Mouse (Mus musculus): ENCODE data around the gene Unc13d.
"Not testable (repeated sequence)": the region's sequence is repeated elsewhere in the genome, so short reads cannot be mapped to it uniquely, and the experiment has no call there.

Gene Unc13d

DNA sequence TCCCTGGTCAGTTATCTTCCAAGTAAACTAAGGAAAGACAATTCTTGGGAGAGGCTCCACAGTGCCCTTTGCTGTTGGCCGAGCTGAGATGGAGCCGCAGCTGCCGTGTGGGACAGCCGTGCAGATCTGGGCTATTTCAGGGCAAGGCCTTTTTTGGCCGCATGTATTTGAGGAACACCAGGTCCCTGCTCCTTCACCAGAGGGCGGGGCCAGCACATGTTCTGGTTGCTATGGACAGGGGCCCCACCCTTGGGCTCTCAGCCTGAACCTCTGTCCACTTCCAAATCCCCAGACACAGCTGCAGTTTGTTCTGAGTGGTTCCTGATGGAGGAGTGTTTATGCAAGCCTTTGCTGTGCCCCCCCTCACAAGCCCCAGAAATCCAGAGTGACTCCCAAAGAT, 22.6 kb upstream of the Unc13d start:
- peak; percentile 72 for DNase-seq (ENCODE audit: low read depth, low spot score)

DNA sequence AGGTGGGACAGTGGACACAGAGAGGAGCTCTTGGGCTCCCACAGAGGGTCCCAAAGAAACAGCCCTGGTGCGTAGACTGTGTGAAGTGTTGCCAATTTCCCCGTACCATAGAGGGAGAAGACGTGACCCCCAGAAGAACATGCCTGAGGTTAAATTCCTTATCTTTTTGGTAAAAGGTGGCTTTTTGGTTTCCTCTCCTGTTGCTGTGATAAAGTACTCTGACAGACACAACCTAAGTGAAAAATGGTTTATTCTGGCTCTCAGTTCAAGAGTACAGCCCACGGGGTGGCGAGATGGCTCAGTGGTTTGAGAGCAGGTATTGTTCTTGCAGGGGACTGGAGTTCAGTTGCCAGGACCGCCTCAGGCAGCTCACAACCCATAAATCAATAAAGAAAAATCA, 21.7 kb upstream of the Unc13d start:
- no peak for DNase-seq (ENCODE audit: low read depth, low spot score)

DNA sequence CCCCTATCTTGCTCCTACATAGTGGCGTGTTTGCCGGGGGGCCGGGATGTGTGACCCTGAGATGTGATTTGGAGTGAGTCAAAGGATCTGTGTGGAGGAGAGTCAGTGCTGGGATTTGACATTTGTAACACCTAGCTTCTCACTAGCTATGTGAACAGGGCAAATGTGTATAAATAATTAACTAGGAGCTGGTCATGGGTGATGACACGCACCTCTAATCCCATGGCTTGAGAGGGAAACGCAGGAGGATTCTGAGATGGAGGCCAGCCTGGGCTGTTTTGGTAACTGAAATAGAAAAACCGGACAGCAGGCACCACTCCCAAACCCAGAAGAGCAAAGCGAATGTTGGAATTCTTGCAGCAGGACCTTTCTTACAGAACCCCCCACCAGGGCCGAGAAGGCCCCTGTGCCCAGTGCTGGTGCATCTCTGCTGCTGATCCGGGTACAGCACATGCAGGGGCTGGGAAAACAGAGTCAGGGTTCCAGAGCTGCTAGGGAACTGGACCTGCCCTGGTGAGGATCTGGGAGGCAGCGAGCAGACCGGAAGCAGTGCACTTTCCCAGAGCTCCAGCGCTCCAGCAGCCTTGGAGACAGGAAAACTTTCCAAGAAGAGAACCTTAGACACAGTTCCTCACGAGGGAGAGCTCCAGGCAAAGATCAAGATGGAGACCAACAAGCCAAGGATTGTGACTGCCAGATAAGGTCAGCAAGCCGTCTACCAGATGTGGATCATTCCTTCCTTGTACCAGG, 21.1 kb upstream of the Unc13d start:
- DNase-seq (ENCODE audit: low read depth, low spot score): no peak

DNA sequence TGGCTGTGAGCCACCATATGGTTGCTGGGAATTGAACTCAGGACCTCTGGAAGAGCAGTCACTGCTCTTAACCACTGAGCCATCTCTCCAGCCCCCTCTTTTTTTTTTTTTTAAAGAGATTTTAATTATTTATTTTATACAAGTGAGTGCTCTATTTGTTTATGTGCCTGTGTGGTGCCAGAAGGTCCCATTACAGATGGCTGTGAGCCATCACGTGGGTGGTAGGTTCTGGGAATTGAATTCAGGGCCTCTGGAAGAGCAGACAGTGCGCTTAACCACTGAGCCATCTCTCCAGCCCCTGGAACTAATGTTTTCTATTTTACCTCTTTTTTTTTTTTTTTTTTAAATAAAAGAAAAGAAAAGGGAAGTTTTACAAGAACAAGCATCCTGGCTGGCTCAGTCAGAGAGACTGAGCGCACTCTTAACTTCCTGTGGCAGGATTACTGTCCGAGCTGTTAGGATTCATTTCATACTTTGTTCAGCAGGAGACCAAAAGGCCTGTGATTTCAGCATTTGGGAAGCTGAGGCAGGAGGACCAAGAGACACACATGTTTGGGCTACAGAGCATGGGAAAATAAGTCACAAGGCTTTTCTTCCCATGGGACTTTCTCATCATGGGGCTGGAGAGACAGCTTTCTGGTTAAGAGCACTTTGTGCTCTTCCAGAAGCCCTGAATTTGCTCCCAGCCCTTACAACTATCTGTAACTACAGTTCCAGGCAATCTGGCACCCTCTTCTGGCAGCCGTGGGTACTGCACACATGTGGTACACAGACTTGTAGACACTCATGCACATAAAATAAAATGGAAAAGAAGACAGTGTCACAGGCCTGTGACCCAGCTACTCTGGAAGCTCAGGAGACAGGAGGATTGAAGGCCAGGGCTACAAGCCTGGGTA, 18.7 kb upstream of the Unc13d start:
- peak; percentile 68 for DNase-seq (ENCODE audit: low read depth, low spot score)

DNA sequence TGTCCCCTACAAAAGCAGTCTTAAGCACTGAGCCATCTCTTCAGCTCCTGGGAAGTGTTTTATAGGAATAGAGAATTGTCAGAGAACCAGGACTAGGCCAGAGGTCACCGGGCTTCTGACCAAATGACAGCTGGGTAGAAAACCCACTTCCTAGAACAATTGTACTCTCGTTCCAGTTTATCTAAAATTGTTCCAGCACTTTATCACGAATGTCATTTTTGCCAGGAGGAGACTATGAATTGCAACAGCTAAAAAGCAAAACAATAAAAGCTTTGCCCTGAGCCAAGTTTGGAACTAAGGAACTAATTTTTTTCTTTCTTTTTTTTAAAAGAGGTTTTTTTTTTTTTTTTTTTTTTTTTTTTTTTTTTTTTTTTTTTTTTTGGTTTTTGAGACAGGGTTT, 17.8 kb upstream of the Unc13d start:
- peak; percentile 60 for DNase-seq (ENCODE audit: low read depth, low spot score)

DNA sequence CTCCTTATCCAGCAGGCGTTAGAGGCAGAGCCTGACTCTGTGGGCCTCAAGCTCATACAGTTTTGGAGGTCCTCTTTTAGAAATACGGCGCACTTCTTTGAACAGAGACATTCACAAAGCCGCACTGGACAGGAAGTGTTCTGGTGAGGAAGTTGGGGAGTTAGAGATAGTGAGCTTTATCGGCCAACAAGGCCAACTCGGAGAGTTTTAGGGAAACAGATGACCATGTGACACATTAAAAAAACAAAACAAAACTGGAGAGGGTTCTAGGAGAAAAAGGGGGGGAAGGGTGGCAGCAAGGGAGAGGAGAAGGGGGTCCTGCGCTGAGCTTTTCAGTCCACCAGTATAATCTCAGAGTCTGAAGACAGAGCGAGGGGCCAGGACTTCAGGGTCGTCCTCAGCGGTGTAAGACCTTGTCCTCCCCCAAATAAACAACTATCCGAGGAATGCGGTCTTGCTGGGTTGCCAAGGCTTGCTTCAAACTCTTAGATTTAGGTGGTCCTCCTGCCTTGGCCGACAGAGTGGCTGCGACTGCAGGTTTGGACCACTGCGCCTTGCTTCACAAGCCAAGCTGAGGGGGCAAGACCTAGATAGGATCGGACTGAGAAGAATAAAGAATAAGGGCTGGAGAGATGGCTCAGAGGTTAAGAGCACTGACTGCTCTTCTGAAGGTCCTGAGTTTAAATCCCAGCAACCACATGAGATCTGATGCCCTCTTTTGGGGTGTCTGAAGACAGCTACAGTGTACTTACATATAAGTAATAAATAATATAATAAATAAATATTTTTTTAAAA, 16.2 kb upstream of the Unc13d start:
- no peak for DNase-seq (ENCODE audit: low read depth, low spot score)

DNA sequence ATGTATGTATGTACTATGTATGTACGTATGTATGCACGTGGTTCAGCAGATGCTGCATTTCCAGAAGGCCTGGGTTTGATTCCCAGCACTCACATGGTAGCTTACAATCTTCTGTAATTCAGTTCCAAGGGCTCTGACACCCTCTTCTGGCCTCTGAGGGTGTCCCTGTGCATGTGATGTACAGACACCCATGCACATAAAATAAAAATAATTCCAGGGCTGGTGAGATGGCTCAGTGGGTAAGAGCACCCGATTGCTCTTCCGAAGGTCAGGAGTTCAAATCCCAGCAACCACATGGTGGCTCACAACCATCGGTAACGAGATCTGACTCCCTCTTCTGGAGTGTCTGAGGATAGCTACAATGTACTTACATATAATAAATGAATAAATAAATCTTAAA, 15.2 kb upstream of the Unc13d start:
- not testable (repeated sequence) for DNase-seq (ENCODE audit: low read depth, low spot score)

DNA sequence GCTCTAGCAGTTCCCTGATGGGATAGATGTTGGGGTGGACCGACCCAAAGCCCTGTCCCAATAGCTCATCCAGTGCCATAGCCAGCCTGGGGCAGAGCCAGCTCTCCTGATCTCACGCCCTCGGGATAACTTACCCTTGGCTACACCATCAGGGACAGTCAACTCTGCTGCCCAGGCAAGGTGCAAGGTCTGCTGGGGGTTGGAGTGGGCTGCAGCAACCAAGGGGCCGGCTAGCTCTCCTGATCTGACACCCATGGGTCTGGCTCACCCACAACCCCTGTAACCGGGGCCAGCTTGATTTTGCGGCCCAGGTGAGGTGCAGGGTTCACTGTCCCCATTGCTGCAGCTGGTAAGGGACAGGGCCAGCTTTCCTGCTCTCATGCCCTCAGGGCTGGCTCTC, 13.8 kb upstream of the Unc13d start:
- DNase-seq (ENCODE audit: low read depth, low spot score): no peak

DNA sequence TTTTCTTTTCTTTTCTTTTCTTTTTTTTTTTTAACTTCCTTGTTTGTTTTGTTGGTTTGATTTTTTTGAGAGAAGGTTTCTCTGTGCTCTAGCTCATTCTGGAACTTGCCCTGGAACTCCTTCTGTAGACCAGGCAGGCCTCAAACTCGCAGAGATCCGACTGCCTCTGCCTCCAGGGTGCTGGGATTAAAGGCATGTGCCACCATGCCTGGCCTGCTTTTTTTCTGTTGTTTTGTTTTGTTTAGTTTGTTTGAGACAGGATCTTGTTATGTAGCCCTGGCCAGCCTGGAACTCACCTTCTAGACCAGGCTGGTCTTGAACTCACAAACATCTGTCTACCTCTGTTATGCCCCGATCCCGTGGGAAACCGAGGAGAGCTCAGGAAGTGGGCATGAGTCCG, 11.8 kb upstream of the Unc13d start:
- no peak for DNase-seq (ENCODE audit: low read depth, low spot score)

DNA sequence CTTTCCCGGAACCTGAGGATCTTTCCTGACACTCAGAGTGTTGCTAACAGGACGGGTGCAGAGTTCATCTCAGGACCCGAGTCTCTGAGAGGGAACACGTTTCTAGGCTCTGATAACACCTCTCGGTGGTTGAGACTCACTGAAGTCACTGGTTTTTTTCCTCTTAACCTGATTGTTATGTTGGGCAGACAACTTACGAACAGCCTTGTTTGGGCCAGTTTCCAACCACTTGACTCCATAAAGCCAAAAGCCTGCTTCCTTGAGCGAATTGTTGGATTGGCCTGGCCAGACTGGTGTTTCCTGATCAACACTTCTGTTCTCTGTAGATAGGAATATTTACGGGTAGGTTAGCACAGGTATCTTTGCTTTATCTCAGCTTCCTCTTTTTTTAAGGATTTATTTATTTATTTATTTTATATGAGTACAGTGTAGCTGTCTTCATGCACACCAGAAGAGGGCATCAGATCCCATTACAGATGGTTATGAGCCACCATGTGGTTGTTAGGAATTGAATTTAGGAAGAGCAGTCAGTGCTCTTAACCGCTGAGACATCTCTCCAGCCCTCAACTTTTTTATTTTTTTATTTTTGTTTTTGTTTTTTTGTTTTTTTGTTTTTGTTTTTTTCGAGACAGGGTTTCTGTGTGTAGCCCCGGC, 11.1 kb upstream of the Unc13d start:
- no peak for DNase-seq (ENCODE audit: low read depth, low spot score)

DNA sequence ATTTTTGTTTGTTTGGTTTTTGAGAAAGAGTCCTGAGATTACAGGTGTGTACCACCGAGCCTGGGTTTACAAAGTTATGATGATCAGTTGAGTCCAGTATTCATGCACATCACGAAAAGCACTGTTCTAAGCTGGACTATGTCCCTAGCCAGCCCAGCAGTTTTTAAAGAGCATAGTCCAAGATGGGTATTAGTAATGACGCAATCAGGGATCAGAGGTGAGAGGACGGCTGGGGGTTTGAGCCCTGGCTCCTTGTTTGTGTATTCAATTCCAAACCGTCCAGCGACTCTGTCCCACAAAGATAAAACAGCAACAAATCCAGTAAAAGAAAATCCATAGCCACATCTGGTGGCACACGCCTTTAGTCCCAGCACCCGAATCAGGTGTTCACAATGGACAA, 10.4 kb upstream of the Unc13d start:
- no peak for DNase-seq (ENCODE audit: low read depth, low spot score)

DNA sequence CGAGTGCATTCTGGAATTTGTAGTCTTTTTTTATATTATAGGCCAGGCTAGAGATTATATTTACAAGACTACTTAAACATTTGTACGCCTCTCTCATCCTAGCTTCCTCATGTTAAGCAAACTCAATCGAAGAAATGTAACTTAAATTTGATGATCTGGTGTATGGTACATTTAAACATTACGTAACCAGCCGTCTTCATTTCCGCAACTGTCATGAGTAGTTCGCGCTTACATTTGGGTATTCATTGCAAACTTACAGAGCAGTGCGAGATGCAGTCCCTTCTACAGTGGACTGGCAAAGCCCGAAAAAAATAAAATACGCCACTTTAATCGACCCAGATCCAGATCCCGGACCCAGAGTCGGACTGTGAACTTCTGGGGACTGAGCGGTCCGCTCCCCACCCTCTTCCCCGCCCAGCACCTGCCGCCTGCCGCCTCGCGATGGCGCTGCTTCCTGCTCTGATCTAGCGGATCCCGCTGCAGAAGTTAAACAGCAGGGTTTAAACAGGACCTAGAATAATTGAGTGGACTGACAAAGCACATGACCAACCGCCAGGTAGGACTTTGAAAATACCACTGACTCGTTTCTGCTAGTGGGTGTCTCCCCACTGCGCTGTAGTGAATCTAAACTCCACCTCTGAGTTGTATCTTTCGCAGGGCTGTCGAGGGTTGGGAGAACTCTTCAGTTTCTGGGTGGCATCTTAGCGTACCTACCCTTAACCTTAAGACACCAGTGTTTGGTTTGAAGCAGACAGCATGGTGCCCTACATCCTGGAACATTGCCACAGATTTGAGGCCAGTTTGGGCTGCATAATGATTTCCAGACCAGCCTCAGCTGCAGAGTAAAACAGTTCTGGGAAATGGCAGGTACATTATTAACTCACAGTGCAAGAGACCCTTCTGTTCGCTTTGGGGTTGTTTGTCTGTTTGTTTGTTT, 9.7 kb upstream of the Unc13d start:
- DNase-seq (ENCODE audit: low read depth, low spot score): peak; percentile 84

DNA sequence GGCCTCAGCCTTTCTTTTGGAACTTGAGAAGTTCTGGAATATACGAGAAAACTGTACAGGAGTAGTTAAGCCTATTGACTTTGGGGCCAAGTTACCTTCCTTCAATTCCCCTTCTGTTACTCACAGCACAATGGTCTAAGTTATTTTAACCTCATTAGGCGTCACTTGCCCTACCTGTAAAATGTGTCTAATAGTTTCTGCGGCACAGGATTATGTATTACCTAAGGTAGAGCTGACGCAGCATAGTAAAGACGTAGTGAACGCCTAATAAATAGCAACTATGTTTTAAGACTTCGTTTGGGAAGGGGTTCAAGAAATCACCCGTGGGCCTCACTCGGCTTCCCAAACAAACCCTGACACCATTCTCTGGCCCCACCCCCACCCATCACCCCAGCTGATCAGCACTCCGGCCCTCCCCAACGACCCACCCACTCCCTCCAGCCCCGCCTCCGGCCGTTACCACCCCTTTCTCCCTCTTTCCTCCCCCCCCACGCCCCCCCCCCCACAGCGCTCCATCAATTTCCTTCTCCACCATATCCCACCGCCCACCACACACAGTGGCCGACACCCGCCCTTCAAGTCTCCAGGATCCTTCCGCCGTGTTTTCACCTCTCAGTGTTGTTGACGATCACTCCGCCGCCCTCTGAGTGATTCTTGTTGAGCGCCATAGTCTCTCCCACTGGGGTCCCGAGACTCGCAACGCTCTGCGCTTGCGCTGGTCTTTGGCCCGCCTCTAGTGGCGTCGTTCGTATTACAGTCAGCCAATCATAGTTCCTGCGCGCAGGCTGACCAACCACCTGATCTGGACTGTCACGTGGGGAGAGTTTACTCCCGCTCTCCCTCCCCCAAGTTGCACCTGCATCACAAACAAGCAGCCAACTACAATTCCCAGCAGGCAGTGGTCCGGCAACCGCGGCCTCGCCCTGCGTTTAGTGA, 8.8 kb upstream of the Unc13d start, which contains the start of gene Wbp2:
Wbp2 (minus strand) TSS at position 738 of the 936 bp plus-strand sequence.
- peak; percentile 100 for DNase-seq (ENCODE audit: low read depth, low spot score)

DNA sequence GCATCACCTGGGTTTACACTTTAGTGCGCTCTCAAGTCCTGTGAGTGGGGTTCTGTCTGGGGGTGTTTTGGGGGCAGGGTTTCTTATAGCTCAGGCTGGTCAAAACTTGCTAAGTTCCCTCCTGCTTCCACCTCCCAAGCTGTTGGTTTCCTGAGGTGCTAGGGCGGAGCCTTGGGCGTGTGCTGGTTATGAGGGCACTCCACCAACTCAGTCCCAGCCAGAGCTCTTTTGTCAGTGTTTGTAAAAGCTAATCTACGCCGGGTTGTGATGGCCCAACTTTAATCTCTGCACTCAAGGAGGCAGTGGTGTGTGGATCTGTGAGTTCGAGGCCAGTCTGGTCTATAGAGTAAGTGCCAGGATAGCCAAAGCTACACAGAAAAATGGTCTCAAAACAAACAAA, 6.4 kb upstream of the Unc13d start:
- DNase-seq (ENCODE audit: low read depth, low spot score): no peak

DNA sequence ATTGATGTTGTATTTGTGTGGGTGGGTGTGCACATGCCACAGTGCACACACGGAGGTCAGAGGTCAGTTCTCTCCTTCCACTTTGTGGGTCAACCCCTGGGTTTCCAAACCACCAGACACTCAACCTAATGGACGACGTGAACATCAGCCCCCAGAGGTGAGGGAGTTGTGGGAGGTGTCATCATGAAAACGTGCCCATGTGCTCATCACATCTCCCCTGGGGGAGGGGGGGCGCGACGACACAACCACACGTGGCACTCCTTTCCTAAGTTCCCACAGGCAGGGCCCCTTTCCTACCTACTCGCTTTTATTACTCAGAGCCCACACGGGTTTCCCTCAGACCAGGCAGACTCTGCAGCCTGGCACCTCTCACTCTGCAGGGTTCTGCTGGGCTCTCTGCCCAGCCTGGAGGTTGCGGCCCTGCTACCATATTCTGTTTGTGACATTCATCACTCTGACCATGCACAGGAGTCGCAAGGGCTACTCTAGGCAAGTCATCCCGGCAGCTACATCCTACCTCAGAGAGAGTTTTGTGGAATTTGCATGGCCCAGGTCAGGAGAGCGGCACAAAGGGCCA, 5.4 kb upstream of the Unc13d start:
- no peak for DNase-seq (ENCODE audit: low read depth, low spot score)

DNA sequence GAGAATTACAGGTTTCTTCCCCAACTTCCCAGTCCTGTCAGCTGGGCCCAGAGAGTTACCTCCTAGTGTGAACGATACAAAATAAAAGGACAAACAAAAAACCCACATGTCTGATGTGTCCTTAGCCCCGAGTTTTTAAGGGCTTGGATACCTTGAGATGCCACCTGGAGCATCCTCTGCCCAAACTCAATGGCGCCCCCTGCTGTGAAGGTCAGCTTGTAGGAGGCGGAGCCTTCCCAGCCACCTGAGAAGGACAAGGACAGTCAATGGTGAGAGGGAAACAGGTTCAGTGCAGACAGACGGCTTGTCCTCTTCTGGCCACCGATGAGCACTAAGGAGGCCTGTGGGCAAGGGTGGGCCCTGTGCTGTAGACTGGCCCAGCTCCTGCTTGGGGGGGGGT, 3.3 kb upstream of the Unc13d start:
- peak; percentile 47 for DNase-seq (ENCODE audit: low read depth, low spot score)

DNA sequence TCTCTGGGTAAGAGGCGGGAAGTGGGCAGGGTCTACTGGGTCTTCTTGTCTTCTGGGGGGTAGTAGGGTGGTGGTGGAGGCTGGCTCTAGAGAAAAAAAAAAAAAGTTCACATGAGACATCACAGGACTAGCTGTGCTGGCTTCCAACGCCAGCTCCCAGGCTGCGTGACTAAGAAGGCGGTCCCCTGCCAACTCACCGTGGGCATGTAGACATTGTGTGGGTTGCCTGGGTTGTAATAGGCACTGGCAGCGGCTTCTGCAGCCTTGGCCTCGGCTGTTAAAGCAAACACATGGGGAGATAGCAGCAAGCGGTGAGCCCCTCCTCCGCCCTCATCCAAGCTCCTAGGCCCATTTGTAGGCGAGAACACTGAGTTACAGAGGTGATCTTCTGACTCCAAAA, 1.8 kb upstream of the Unc13d start:
- DNase-seq (ENCODE audit: low read depth, low spot score): peak; percentile 19

DNA sequence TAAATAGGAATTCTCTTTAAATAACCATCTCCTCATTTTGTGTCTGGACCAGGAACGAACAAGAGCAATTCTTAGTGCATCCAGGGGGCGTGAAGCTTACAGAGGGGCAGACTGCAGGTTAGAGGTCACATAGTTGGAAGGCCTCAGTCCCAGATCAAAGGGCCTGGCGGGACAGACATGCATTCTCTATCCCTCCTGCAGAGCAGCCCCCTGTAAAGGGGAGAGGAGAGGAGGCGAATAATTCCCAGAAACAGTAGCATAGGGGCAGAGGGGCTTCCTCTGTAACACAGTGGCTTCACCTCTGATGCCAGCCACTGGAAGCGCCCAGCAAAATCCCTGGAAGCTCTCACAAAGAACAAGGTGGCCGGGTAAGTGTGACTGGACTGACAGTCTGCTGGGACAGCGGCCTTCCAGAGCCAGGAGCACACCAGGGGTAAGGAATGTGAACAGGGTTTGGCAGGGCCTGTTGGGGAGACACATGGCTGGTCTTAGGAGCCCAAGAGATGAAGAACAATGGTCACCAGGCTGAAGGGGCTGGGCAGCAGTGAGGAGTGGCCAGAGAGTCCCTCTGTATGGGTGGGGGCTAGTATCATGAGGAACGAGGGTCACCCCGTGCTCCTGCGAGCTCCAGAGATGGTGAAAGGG, 1.0 kb upstream of the Unc13d start:
- no peak for DNase-seq (ENCODE audit: low read depth, low spot score)
